Mouse (Mus musculus) midbrain, postnatal 0 days (tissue): ENCODE measurements at regions not wholly inside any gene's neighbourhood (a gene's known extent, or its start where the extent isn't known, plus 50 kb on each side); places are given as distances from the start of the nearest gene placed in this dataset.

ENCODE experiments used
- ATAC-seq: fragments of 200-750 bp; cut with Nextera tagmentation; 2 replicates; pipeline ENCODE4 v1.8.0; 2017; ENCODE audit warnings: moderate number of reproducible peaks, mild to moderate bottlenecking, moderate TSS enrichment, moderate library complexity; ENCODE audit not compliant: low FRiP score
- DNase-seq: peaks from one replicate; pipeline ENCODE4 v3.0.0-alpha.2; 2015; ENCODE audit warnings: low spot score
- H3K27ac ChIP-seq: fragments of 300-500 bp; sonication (generic); 2 replicates; pipeline ENCODE4 v1.5.1; 2014; ENCODE audit warnings: low read depth, mild to moderate bottlenecking, low read length, mixed read lengths
- H3K27me3 ChIP-seq: fragments of 300-500 bp; sonication (generic); 2 replicates; pipeline ENCODE4 v1.6.1; 2014; ENCODE audit warnings: low read length, control low read depth, mixed read lengths; ENCODE audit not compliant: insufficient read depth
- H3K36me3 ChIP-seq: fragments of 300-500 bp; sonication (generic); 2 replicates; pipeline ENCODE4 v1.6.1; 2014; ENCODE audit warnings: low read length, control low read depth, mixed read lengths; ENCODE audit not compliant: insufficient read depth
- H3K4me1 ChIP-seq: fragments of 300-500 bp; sonication (generic); 2 replicates; pipeline ENCODE4 v1.6.1; 2014; ENCODE audit warnings: mild to moderate bottlenecking, control low read depth, antibody characterized with exemption, low read length, mixed read lengths; ENCODE audit not compliant: insufficient read depth
- H3K4me2 ChIP-seq: fragments of 300-500 bp; sonication (generic); 2 replicates; pipeline ENCODE4 v1.6.1; 2014; ENCODE audit warnings: low read depth, mild to moderate bottlenecking, low read length, mixed read lengths; ENCODE audit not compliant: poor library complexity, severe bottlenecking
- H3K4me3 ChIP-seq: fragments of 300-500 bp; sonication (generic); 2 replicates; pipeline ENCODE4 v1.5.1; 2014; ENCODE audit warnings: low read depth, mild to moderate bottlenecking, low read length, moderate library complexity
- H3K9ac ChIP-seq: fragments of 300-500 bp; sonication (generic); replicated peaks from 2 replicates; pipeline ENCODE4 v1.6.1; 2014; ENCODE audit warnings: mild to moderate bottlenecking, low read length, moderate library complexity, mixed read lengths; ENCODE audit not compliant: poor library complexity, severe bottlenecking
- H3K9me3 ChIP-seq: fragments of 300-500 bp; sonication (generic); 2 replicates; pipeline ENCODE4 v1.6.1; 2016; ENCODE audit warnings: low read length, control low read depth
- CTCF ChIP-seq: IDR thresholded peaks from 2 replicates; pipeline ENCODE4 v1.5.1; 2016; ENCODE audit warnings: antibody characterized with exemption, mild to moderate bottlenecking
- WGBS: fragments of 180-500 bp; shearing (Covaris S2); extraction: QIAGEN DNeasy Blood & Tissue Kit; methylation state at CpG from one replicate; pipeline ENCODE4 v1.1.7; 2014; 5-methylcytosine and 5-hydroxymethylcytosine counted together

- ATAC-seq (no peak), DNase-seq (peak; percentile 40)
- Histone ChIP-seq H3K4me1 (no peaks in the 10 kb centered on the region), H3K9me3 (no peaks in the 10 kb centered on the region), H3K36me3 (no peaks in the 10 kb centered on the region), H3K4me2 (no peak overlapping the region), H3K27me3 (peaks cover 3% of the 10 kb centered on the region; the same call in 1 of the 2 replicates), H3K27ac (no peak overlapping the region), H3K4me3 (no peak overlapping the region), H3K9ac (no peak overlapping the region)
- no peak for TF ChIP-seq CTCF
- 67% methylated on average over 2 of the region's 2 CpGs for WGBS
Measured at GRCm38 (mm10) chrX:99560699-99561098, 89.6 kb upstream of the Pja1 start.

- ATAC-seq = no peak
- 34% methylated on average over 8 of the region's 8 CpGs for WGBS
- no peak for DNase-seq
- Histone ChIP-seq H3K4me3 (no peak overlapping the region), H3K27me3 (peaks cover 3% of the 10 kb centered on the region), H3K4me2 (no peak overlapping the region), H3K36me3 (no peaks in the 10 kb centered on the region), H3K27ac (no peak overlapping the region), H3K9ac (no peak overlapping the region), H3K9me3 (no peaks in the 10 kb centered on the region), H3K4me1 (no peaks in the 10 kb centered on the region)
- TF ChIP-seq CTCF = no peak
Measured at GRCm38 (mm10) chrX:99556876-99557354, 85.8 kb upstream of the Pja1 start.

- Histone ChIP-seq H3K4me3 (no peak overlapping the region), H3K4me2 (no peak overlapping the region), H3K9ac (no peak overlapping the region), H3K9me3 (no peaks in the 10 kb centered on the region), H3K27ac (no peak overlapping the region), H3K36me3 (no peaks in the 10 kb centered on the region), H3K4me1 (no peaks in the 10 kb centered on the region), H3K27me3 (peaks cover 3% of the 10 kb centered on the region)
- no peak for DNase-seq
- no peak for TF ChIP-seq CTCF
- ATAC-seq = no peak
- 39% methylated on average over 13 of the region's 13 CpGs for WGBS
Measured at GRCm38 (mm10) chrX:99555976-99556781, 85.1 kb upstream of the Pja1 start.

DNA sequence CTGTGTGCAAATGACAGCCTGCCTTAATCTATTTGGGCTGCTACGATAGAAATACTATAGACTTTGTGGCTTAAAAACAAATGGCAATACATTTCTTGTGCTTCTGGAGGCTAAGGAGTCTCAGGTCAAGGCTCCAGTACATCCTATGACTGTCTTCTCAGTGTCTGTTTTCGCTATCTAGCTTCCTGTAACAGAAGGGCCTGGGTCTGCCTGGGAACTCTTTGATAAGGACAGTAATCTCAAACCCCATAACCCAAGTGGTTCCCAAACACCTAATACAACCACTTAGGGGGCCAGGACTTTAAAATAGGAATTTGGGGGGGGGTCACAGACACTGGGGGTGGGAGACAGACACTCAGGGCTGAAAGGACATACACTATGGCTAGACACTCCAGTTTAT is 81.7 kb upstream of the Pja1 start:
- TF ChIP-seq CTCF = no peak
- no peak overlapping the region for H3K4me3 ChIP-seq
- no peaks in the 10 kb centered on the region for H3K4me1 ChIP-seq
- H3K4me2 ChIP-seq = no peak overlapping the region
- H3K27me3 ChIP-seq = peaks cover 3% of the 10 kb centered on the region
- no peak for DNase-seq
- no peaks in the 10 kb centered on the region for H3K36me3 ChIP-seq
- H3K27ac ChIP-seq = no peak overlapping the region
- 85% methylated on average over 2 of the region's 2 CpGs for WGBS
- no peaks in the 10 kb centered on the region for H3K9me3 ChIP-seq
- ATAC-seq = no peak
- H3K9ac ChIP-seq = no peak overlapping the region

DNA sequence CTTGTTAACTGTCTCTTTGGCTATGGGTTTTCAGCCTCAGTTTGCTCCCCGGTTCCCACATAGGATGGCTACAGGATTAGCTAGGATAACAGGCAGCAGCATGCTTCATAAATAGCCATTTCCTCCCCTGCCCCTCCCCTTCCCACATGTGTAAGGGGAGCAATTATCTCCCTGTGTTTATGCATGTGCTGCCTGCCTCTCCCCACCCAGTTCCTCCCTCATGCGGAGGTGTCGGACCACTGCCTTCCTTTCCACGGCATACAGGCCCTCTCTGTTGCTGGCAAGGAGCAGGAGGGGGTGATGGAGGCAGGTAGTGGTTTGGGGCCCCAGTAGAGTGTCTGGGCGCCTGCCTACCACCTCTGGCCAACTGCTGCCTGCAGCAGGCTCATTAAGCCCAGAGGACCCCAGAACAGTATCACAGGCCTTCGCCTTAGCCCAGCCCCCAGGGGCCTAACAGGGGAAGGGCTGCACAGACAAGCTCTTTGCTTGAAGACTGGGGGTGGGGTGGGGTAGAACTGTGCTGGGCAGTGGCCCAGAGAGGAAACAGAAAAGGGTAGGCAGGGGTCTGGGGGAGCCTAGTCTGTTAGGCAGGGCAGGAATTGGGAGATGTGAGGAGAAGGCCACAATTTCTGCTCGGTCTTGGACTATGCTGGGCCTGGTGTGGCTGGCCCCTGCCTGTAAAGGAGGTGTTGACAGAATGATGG is 79.1 kb upstream of the Pja1 start:
- H3K27ac ChIP-seq = no peak overlapping the region
- H3K27me3 ChIP-seq = no peaks in the 10 kb centered on the region; the same call in 1 of the 2 replicates
- H3K4me2 ChIP-seq = no peak overlapping the region
- DNase-seq (no peak), ATAC-seq (no peak)
- H3K4me3 ChIP-seq = no peak overlapping the region
- no peaks in the 10 kb centered on the region for H3K4me1 ChIP-seq
- H3K9me3 ChIP-seq = no peaks in the 10 kb centered on the region
- 55% methylated on average over 7 of the region's 7 CpGs for WGBS
- TF ChIP-seq CTCF = no peak
- no peak overlapping the region for H3K9ac ChIP-seq
- H3K36me3 ChIP-seq = no peaks in the 10 kb centered on the region
